Mouse (Mus musculus): ENCODE data around the gene Spire2.

Gene Spire2

GRCm38 (mm10) chr8:123416944-123417555 is 84.5 kb downstream of the Spire2 start:
- no peak for TF ChIP-seq GATA4 (IDR thresholded peaks at IDR 0.05; ENCODE audit: insufficient replicate concordance, low read length)
